Mouse (Mus musculus): ENCODE measurements around the gene Hoxa1.

Hoxa1 gene

DNA sequence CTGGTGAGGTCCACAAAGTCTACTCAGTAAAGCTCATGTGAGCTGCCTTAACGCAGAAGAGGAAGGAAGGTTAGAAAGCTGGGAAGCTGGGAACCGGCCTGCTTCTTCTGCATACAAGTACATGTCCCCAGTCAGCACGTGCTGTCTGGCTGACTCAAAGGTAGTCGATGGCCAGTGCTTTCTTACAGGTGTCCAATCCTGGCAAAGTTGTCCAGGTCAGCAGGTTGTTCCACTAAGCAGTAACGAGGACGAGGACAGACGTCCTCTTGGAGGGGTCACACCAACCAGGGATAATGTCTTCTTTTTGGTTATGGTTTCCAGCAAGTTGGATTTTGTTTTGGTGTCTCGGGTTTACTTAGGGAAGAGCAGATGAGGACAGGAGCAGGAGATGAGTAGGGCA is 31.8 kb upstream of the Hoxa1 start:
- no peak for DNase-seq (ENCODE audit: low spot score in 2 of 2)

DNA sequence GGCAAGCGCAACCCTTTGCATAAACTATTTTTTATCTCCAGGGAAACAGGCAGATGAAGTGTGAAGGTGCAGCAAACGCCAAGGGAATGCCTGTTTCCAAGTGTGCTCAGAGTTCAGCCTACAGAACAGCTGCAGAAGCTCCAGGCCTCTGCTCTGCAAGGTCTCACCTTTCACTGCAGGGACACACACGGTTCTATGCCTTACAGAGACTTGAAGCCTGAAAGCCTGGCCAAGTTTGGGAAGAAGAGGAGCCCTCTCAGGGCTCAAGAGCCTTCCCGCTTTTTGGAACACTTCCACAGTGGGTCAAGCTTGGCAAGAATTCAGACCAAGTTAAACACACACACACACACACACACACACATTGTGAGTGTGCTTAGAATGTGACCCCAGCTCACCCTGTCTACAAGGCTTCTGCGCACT is 31.1 kb upstream of the Hoxa1 start:
- no peak for DNase-seq (ENCODE audit: low spot score in 2 of 2)

DNA sequence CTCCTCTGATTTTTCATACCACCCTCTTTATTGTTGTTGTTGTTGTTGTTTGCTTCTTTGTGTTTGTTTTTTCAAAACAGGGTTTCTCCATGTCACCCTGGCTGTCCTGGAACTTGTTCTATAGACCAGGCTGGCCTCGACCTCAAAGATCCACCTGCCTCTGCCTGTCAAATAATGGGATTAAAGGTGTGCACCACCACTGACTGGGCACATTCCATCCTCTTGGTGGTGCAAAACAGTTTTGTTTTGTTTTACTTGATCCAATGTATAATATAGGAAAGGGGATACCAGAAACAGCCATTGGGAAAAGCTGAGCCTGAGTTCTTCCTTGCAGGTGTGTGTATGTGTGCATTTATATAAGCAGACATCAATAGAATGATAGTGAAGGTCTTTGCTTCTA is 28.4 kb upstream of the Hoxa1 start:
- no peak for DNase-seq (ENCODE audit: low spot score in 2 of 2)

DNA sequence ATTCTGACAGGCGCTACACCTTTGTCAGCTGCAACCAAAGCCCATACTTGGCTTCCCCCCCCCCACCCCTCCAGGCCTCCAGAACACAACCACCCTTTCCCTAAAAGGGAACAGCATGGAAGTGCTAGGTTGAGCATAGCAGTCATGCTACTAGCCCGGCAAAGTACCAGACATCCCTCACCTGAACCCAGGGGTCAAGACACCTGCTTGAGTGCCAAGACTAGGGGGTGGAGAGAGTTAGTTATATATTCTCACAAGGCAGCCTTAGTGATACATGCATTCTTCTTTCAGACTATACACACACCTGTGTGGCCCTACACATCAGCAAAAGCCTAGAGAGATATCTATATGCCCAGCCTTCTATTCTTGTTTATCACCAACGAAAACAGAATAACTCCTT is 27.7 kb upstream of the Hoxa1 start:
- DNase-seq (ENCODE audit: low spot score in 2 of 2): no peak

DNA sequence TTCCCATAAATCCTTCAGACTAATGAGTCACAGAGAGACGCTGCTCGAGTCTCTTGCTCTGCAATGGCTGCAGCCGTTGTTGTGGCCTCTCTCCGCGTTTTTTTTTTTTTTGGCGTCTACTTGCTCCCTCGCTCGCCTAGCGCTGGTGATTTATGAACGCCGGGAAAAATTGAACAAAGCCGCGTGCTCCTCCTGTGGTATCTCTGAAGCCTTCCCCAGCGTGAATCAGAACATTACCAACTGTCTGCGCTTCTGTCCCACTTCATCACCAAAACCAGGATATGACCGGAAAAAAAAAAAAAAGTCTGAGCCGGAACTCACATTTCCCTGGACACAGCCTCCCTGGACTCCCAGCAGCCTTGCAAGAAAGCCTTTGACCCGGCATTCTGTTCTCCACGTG is 27.1 kb upstream of the Hoxa1 start:
- DNase-seq (ENCODE audit: low spot score in 2 of 2): no peak

DNA sequence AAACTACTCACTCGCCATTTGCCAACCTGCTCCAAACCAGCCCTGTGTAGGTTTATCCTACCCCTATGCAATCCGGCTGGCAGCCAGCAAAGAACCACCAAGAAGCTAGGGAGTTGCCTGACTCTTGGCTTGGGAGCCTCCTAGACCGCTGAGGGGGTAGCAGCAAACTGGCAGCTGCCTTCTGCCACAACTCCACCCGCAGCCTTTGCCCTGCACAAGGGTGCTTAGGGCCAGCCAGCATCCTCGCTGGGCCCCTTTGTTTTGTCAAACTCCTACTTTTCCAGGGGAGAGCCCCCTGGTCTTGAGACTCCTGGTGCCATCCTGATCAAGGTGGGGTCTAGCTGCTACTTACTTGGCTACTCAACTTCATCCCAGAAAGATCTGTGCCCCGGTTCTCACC is 26.6 kb upstream of the Hoxa1 start:
- DNase-seq (ENCODE audit: low spot score in 2 of 2): no peak

DNA sequence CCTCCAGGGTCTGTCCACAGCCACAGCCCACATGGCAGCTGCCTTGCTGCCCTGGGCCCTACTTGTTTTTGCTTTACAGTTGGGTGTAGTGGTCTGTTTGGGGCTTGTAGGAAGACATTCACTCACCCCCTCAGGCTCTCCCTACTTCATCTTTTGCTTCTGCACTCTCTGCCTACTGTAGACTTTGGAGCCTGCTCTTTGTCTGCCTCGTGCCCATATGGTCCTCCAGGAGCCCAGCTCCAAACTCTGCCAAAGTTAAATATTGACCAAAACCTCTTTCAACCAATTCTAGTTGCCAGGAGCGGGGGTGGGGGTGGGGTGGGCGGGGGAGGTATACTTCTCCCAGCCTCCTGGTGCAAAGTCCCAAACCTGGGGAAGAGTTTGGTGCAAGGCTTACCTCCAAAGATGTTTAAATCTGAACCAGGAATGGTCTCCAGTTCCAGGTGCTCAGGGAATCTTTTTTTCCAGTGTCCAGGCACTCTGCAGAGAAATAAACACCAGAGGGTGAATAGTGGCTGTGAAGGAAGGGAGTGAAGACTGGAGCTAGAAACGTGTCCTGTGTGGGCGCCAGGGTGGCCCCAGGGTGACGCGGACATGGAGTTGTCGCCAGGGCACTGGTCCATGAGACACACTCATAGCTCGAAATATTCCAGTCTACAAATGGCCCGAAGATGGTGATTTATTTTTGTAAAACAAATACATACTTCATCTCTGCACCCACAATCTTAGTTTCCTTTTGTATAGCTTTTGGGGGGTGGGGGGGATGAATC is 25.4 kb upstream of the Hoxa1 start:
- DNase-seq (ENCODE audit: low spot score in 2 of 2): no peak

DNA sequence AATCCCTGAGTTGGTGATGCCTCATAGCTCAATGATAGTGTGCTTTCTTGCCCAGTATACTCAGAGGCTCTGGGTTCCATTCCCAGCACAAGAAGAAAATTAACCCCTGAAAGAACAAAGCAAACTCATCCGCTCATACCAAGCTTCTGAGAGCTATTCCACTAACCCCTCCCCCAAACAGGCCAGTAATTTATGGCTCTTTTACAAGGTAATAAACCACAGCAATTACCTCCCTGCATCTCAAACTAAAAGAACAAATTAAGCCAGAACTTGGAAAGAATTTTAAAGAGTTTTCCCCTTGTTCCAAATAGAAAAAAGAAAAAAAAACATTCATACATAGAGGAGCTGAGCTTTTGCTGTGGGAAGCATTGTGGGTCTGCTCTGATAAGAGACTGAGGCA is 24.7 kb upstream of the Hoxa1 start:
- no peak for DNase-seq (ENCODE audit: low spot score in 2 of 2)

DNA sequence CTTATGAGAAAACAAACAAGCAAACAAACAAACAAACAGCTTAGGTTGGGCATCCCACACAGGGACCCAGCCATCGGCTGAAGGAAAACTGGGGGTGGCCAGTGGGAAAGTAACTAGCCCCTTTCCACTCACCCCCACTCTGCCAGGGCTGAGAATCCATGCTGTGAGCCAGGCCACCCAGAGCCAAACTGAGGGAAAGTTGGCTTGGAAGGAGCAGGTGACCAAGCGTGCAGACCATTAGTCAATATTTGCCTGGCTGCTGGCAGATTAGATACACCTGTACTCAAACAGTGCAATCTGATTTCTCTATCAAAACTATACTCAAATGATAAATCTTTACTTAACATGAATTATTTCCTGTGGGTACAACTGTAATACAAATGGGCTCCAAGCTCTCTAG is 23.9 kb upstream of the Hoxa1 start:
- no peak for DNase-seq (ENCODE audit: low spot score in 2 of 2)

DNA sequence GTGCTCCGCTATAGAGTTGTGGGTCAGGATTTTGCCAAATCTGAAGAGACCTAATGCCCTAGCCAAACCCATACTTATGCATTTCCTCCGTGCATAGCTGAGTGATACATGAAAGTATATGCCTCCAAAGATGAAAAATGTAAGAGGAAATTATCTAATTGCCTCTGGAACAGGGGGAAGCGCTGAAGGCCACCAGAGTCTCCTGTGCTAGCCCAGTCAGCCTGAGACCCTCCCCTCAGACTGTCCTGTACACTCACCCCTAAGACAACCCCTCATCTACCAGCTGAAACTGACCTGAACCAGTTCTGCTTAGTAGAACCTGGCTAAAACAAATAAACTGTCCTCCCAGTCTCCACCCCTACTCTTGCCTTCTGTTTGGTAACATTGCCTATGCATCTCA is 22.6 kb upstream of the Hoxa1 start:
- no peak for DNase-seq (ENCODE audit: low spot score in 2 of 2)

DNA sequence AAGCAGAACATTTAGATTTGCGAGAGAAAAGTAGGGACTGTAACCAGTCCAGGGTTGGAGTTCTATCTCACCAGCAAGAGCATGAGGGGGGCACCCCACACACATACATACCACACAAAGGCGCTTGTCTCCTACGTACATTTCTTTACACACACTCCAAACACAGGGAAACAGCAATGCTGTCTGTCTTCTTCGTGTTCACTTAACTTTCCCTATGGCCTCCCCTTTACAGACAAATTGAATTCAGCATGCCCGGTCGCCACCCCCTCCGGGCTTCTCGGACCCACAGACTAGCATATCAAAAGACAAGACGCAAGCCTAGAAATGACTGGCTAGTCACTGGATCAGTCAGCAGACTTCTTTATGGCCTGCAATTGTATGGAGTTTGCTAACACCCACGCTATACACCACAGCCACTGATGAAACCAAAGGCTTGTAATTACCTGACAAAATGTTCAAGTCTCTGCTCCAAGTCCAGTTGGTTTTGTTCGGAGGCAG is 22.1 kb upstream of the Hoxa1 start:
- DNase-seq (ENCODE audit: low spot score in 2 of 2): no peak

DNA sequence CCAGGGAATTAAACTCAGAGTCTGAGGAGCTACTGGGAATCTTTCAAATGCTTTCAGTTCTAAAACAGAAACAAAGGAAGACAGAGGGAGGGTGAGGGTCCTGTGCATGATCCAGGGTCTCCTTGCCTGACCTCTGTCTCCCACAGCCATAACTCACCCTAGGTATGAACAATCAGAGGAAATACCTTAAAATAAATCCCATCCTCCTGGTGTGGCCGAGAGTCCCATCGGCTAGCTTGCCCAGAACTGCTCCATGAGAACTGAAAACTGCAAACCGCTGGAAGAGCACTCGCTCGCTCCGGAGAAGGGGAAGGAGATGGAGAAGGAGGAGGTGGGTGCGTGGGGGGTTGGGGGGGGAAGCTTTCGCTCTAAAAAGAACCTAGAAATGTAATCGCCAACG is 21.6 kb upstream of the Hoxa1 start:
- no peak for DNase-seq (ENCODE audit: low spot score in 2 of 2)

DNA sequence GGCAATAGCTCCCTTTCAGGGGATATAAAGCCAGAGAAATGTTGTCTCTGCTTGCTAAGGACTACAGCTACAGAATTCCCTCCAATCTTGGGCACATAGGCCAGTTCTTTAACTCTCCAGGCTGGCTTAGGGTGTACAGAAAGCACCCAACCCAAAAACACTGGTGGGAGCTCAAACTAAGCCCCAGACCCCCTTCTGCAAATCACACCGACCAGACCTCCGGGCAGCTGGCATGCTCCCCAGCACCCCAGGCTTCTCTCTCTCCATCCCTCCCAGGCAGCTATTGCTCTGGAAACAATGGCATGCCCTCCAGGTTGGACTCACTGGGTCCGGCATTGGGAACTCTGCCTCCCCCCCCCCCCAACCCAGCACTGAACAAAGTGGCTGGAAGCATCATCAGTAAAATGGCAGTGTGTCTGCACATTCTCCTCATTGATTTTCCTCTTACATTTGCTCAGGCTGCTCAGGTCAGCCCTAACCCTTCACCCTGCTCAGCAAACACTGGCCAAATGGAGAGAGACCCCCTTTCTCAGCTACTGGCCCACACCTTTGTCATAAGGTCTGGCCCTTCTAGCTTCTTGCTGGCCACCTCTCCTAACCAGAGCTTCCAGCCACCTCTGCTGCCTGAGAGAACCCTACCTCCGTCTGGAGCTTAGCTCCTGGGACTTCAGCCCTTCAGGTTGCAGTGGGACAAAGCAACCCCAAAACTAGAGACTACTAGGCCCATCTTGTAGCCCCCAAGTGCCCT is 21.0 kb upstream of the Hoxa1 start:
- no peak for DNase-seq (ENCODE audit: low spot score in 2 of 2)

DNA sequence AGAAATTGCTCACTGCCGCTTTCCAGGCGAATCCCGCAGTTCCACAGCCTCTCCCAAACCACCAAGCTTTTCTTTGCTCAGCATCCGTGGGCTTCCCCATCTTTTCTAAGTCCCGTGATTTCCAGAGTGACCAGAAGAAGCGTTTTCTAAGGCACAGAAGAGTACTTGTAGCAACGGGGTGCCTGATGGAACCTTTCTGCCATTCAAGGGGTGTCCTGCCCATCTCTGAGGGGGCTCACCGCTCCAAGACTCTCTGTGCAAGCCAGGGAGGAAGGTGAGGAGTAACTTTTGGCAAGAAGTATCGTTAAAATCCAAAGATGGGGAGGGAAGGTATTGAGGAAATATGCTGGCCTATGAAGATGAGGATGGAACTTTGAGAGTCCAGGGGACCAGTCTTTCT is 19.7 kb upstream of the Hoxa1 start:
- DNase-seq (ENCODE audit: low spot score in 2 of 2): no peak

DNA sequence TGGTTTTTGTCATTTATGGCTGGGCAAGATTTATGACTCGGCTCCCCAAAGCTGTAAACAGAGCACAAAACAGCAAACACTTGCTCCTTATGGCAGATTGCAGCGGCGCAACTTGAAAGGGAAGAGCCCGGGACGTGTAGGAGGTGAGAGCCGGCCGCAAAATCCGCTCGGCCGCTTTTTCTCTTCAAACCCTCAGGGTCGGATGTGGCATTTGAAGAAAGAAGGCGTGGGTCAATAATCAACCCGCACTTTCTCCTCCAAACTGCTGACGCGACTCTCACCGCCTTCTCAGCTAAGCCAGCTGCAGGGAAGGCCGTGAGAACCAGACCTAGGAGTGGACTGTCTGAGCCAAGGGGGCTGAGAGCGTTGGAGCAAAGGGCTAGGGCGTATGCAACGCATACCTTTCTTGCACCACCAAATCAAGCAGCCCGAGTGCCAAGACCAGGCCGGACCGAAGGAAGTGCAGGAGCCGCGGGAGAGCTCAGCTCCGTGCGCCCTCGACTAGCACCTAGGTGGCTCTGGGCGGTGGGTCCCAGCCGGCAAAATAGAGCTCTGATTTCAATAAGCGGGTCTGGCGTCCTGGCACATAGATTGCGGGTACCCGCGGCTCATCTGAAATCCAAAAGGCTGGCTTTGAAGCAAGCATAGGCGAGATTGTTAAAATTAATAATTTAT is 19.1 kb upstream of the Hoxa1 start, which contains the start of gene 5730596B20Rik:
Gene 5730596B20Rik, plus strand, starts transcription at position 438 of the 675 bp plus-strand sequence.
- DNase-seq (ENCODE audit: low spot score in 2 of 2): no peak

DNA sequence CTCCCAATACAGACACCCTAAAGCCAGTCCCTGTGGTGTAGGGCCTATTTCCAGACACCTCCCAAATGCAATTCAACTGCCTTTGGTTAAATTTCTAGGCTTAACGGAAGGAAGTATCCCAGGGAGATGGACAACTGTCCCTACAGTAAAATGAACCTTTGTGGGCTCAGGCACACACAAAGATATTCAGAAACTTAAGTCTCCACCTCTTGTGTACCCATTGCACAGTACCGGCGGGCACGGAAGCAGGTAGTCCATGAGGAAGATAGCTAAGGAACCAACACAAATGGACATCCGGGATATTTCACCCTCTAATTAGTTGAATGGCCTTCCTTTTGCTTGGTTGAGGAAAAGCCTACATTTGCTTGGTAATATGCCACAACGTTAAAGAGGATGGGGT is 18.3 kb upstream of the Hoxa1 start:
- DNase-seq (ENCODE audit: low spot score in 2 of 2): no peak

DNA sequence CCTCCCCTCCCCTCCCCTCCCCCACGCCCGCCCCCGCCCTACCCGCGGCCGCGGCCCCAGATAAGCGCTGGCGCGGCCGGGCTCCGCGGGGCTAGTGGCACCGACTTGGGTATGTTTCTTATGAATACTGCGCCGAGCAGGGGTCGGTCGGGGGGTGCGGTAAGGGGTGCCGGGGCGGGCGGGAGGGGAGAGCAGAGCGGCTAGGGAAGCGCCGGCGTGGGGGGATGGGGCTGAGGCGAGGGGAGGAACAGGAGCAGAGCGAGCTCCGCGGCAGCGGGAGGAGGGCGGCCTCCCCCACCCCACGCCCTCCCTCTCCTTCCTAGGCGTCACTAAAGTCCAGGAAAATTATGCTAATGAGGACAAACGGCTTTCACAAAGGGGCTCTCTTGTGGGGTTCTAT is 17.7 kb upstream of the Hoxa1 start:
- DNase-seq (ENCODE audit: low spot score in 2 of 2): no peak

DNA sequence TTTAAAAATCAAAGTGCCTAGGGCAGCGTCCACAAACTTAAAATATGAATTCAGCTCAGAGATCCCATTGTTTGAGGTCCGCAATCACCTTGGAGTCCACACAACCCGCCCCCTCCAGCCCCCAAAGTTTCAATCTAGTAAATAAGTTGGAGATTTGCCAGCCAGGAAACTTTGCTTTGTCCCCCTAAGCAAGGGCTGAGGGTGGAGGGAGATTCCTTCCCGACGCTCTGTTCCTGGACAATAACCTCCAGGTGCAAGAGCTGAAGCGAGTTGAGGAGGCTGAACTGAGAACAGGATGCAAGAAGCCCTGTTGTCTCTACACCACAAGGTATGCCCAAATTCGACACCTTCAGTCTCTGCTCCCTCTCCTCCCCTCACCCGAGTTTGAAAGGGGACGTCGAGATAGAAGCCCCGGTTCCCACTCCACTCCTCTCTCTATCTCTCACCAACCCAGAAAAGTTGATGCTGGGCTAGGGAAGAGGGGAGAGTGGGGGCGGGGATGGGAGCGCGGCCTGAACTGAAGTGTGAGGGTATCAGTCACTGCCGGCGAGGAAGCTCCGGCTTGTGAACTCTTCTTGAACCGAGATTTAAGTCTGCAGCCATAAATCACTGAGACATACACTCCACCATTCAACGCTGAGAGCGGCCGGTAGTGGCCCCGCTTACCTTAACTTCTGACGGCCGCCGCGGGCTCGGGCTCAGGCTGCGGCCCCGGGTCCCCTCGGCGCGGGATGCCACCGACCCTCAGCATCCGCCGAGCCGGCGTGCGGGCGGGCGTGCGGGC is 17.0 kb upstream of the Hoxa1 start:
- no peak for DNase-seq (ENCODE audit: low spot score in 2 of 2)

DNA sequence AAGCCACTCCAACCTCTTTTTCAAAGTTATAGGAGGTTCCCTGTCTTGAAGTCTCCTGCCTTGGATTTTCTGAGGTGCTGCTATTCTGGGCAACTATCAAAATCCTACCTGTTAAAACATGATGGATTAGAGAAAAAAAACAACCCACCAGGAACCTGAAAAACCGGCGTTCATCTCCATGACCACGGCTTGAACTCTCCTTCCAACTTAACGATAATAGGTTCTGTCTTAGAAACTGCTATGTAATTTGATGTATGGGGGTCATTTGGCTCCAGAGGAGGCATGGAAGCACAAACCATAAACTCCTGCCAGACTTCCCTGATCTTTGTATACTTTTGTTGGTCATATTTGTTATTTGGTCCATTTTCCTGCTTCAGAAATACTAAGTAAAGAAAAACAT is 15.5 kb upstream of the Hoxa1 start:
- no peak for DNase-seq (ENCODE audit: low spot score in 2 of 2)

DNA sequence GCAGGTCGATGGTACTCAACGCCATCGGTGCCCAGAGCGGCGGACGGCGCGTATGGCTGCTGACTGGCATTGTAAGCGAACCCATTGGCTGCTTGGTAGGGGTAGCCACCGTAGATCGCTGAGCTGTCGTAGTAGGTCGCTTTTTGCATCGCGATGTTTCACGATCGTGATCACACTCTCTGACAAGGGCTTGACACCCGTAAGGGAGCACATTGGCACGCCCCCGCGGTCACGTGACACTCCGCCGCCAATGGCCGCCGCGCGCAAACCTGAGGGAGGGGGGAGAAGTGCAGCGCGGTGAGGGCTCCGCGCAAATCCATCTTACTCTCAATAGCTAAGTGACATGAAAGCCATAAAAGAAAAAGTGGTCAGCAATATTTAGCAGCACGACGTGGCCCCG is 14.4 kb upstream of the Hoxa1 start:
- DNase-seq (ENCODE audit: low spot score in 2 of 2): peak; percentile 54 to 86

DNA sequence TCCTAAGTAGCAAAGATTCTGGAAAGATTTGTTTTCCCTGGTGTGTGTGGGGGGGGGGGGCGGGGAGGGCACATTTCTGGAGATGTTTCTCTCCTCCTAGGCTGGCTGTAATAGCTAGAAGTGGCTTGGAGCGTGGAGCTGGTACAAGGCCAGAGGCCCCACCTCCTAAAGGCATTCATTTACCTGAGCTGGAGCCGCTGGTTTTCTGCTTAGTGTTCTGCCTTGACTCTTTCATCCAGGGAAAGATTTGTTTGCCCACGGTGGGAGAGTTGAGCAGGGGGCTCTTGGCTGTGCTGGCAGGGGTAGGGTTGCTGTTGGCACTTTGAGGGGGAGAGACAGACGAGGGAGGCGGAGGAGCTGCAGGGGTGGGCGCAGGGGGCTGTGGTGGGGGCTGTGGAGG is 13.8 kb upstream of the Hoxa1 start:
- no peak for DNase-seq (ENCODE audit: low spot score in 2 of 2)

DNA sequence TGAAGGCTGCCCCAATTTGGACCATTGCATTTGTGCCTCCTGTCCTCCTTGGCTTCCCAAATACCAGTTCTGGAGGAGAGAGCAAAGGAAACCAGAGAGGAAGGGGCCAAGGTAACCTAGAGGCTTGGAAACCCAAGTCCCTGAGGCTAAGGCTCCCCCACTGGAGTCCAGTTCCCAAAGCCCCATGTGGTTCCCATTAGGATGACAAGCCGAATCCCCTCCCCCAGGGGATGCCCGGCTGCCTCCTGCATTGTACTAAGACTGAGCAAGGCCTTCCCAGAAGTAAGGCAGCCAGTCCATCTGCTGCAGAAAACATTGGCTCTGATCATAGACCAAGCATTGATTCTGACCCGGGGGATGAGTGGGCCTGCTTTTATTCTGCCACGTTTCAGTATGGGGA is 13.2 kb upstream of the Hoxa1 start:
- DNase-seq (ENCODE audit: low spot score in 2 of 2): no peak
